Mouse (Mus musculus) hematopoietic multipotent progenitor cell, adult 10-12 weeks (in vitro differentiated cells): ENCODE measurements around the gene Man1a. TPM values are rescaled to one million over a fixed set of nuclear protein-coding genes. Genes with fewer than 3 reads are reported as not detected.

Experiments used
- polyA plus RNA-seq: library from polyadenylated mRNA; stranded (reverse); fragments of >175 nt; gene quantifications from 2 replicates; pipeline ENCODE4 v1.2.3, GENCODE M21; 2012; ENCODE audit warnings: low replicate concordance

Gene Man1a
- polyA plus RNA-seq, result 163 and 318 TPM in 2 replicates

GRCm38 (mm10) chr10:54076420-54076819 lies at the start of gene Man1a:
Gene Man1a, minus strand, starts transcription at chr10:54076609.

